Mouse (Mus musculus): ENCODE measurements around the gene 4931429L15Rik.
"Not testable (repeated sequence)": the region's sequence is repeated elsewhere in the genome, so short reads cannot be mapped to it uniquely, and the experiment has no call there.

The 4931429L15Rik gene

GRCm38 (mm10) chr9:46319886-46320285, at the start of gene 4931429L15Rik:
Gene 4931429L15Rik, minus strand, starts transcription at chr9:46319986.
- DNase-seq (ENCODE audit: low spot score), result not testable (repeated sequence)

- no peak for DNase-seq (ENCODE audit: low spot score)
Observed at GRCm38 (mm10) chr9:46362459-46362858, 42.7 kb upstream of the 4931429L15Rik start.

- no peak for DNase-seq (ENCODE audit: low spot score)
Observed at GRCm38 (mm10) chr9:46361461-46362111, 41.8 kb upstream of the 4931429L15Rik start.

- peak; percentile 50 for DNase-seq (ENCODE audit: low spot score)
Observed at GRCm38 (mm10) chr9:46353992-46354391, 34.2 kb upstream of the 4931429L15Rik start.

GRCm38 (mm10) chr9:46353330-46353724, 33.5 kb upstream of the 4931429L15Rik start:
- no peak for DNase-seq (ENCODE audit: low spot score)

GRCm38 (mm10) chr9:46352651-46353329, 33.0 kb upstream of the 4931429L15Rik start:
- DNase-seq (ENCODE audit: low spot score), result no peak

GRCm38 (mm10) chr9:46350451-46350981, 30.7 kb upstream of the 4931429L15Rik start:
- no peak for DNase-seq (ENCODE audit: low spot score)

- DNase-seq (ENCODE audit: low spot score), result no peak
Observed at GRCm38 (mm10) chr9:46345887-46346665, 26.3 kb upstream of the 4931429L15Rik start.

- DNase-seq (ENCODE audit: low spot score), result no peak
Observed at GRCm38 (mm10) chr9:46339051-46339652, 19.4 kb upstream of the 4931429L15Rik start.

- DNase-seq (ENCODE audit: low spot score), result no peak
Observed at GRCm38 (mm10) chr9:46338384-46338783, 18.6 kb upstream of the 4931429L15Rik start.

- peak; percentile 55 for DNase-seq (ENCODE audit: low spot score)
Observed at GRCm38 (mm10) chr9:46337852-46338291, 18.1 kb upstream of the 4931429L15Rik start.

- no peak for DNase-seq (ENCODE audit: low spot score)
Observed at GRCm38 (mm10) chr9:46337331-46337730, 17.5 kb upstream of the 4931429L15Rik start.

- DNase-seq (ENCODE audit: low spot score), result not testable (repeated sequence)
Observed at GRCm38 (mm10) chr9:46336294-46336693, 16.5 kb upstream of the 4931429L15Rik start.

- DNase-seq (ENCODE audit: low spot score), result no peak
Observed at GRCm38 (mm10) chr9:46335461-46335995, 15.7 kb upstream of the 4931429L15Rik start.

GRCm38 (mm10) chr9:46334471-46335025, 14.8 kb upstream of the 4931429L15Rik start:
- DNase-seq (ENCODE audit: low spot score), result no peak

- DNase-seq (ENCODE audit: low spot score), result no peak
Observed at GRCm38 (mm10) chr9:46331301-46331700, 11.5 kb upstream of the 4931429L15Rik start.

- no peak for DNase-seq (ENCODE audit: low spot score)
Observed at GRCm38 (mm10) chr9:46330586-46330895, 10.8 kb upstream of the 4931429L15Rik start.

- no peak for DNase-seq (ENCODE audit: low spot score)
Observed at GRCm38 (mm10) chr9:46329801-46330585, 10.2 kb upstream of the 4931429L15Rik start.

GRCm38 (mm10) chr9:46329250-46329648, 9.5 kb upstream of the 4931429L15Rik start:
- no peak for DNase-seq (ENCODE audit: low spot score)

GRCm38 (mm10) chr9:46328572-46329249, 8.9 kb upstream of the 4931429L15Rik start:
- no peak for DNase-seq (ENCODE audit: low spot score)
